Mouse (Mus musculus) CH12.LX (cell line): ENCODE measurements around the gene Parp1. TPM values are rescaled to one million over a fixed set of nuclear protein-coding genes. Genes with fewer than 3 reads are reported as not detected.

Experiments used
- DNase-seq: peaks from one replicate; pipeline ENCODE4 v3.0.0-alpha.2; 2013; ENCODE audit errors: extremely low read depth
- H3K27ac ChIP-seq: 2 replicates; pipeline ENCODE4 v1.5.1; 2012; ENCODE audit warnings: low read depth, mild to moderate bottlenecking, control low read depth, moderate library complexity; ENCODE audit not compliant: insufficient read depth
- H3K27me3 ChIP-seq: replicated peaks from 2 replicates; pipeline ENCODE3; 2012; ENCODE audit warnings: inconsistent platforms
- H3K36me3 ChIP-seq, 2 experiments: replicated peaks in 1 of 2; 2 replicates each; pipeline versions ENCODE3 to v1.6.1; 2012; ENCODE audit warnings: inconsistent platforms in 1 of 2, low read length in 1 of 2, mild to moderate bottlenecking in 1 of 2, mixed read lengths in 1 of 2, moderate library complexity in 1 of 2; ENCODE audit not compliant: control insufficient read depth in 1 of 2, insufficient read depth in 1 of 2
- H3K4me1 ChIP-seq, 2 experiments: 2 replicates each; pipeline ENCODE4 v1.6.1; 2012; ENCODE audit warnings: inconsistent platforms in 1 of 2, moderate library complexity in 1 of 2; ENCODE audit not compliant: insufficient read depth in 2 of 2, control insufficient read depth in 1 of 2
- H3K4me2 ChIP-seq: 2 replicates; pipeline ENCODE4 v1.6.1; 2012; ENCODE audit warnings: low read depth, mild to moderate bottlenecking, control low read depth; ENCODE audit not compliant: poor library complexity, insufficient read depth, severe bottlenecking
- H3K4me3 ChIP-seq, 3 experiments: fragments of 150-350 bp in 1 of 3; sonication (generic) in 1 of 3; replicated peaks in 1 of 3; 2 replicates each; pipeline versions ENCODE3 to v1.5.1; 2011 to 2012; ENCODE audit warnings: low read depth in 2 of 3, low read length in 2 of 3, mild to moderate bottlenecking in 2 of 3, moderate library complexity in 2 of 3, control low read depth in 1 of 3, improper control_type of control experiment in 1 of 3, inconsistent platforms in 1 of 3, mixed read lengths in 1 of 3; ENCODE audit not compliant: poor library complexity in 1 of 3
- H3K79me2 ChIP-seq: replicated peaks from 2 replicates; pipeline ENCODE4 v1.6.1; 2012; ENCODE audit warnings: mild to moderate bottlenecking, moderate library complexity; ENCODE audit not compliant: control insufficient read depth, poor library complexity, insufficient read depth, severe bottlenecking; ENCODE audit errors: extremely low read depth
- H3K9ac ChIP-seq: 2 replicates; pipeline ENCODE4 v1.6.1; 2012; ENCODE audit warnings: low read depth, mild to moderate bottlenecking, control low read depth, moderate library complexity; ENCODE audit not compliant: insufficient read depth
- H3K9me3 ChIP-seq: replicated peaks from 2 replicates; pipeline ENCODE3; 2012; ENCODE audit warnings: low read length, inconsistent platforms, mixed read lengths
- BHLHE40 ChIP-seq: IDR thresholded peaks from 2 replicates; pipeline ENCODE4 v1.6.1; 2011; ENCODE audit warnings: mild to moderate bottlenecking, low read depth, low read length, improper control_type of control experiment
- CHD1 ChIP-seq: IDR thresholded peaks from 2 replicates; pipeline ENCODE4 v1.6.1; 2012; ENCODE audit warnings: low read depth, low read length, improper control_type of control experiment, inconsistent platforms
- EP300 ChIP-seq: IDR thresholded peaks from 2 replicates; pipeline ENCODE4 v1.6.1; 2011; ENCODE audit warnings: low read length, improper control_type of control experiment
- GABPA ChIP-seq: IDR thresholded peaks from 2 replicates; pipeline ENCODE4 v1.6.1; 2012; ENCODE audit warnings: low read depth, low read length, improper control_type of control experiment, inconsistent platforms; ENCODE audit not compliant: insufficient replicate concordance
- IRF4 ChIP-seq: IDR thresholded peaks from 2 replicates; pipeline ENCODE4 v1.6.1; 2014; ENCODE audit warnings: low read depth, mild to moderate bottlenecking, inconsistent platforms, low read length, improper control_type of control experiment
- JUN ChIP-seq: IDR thresholded peaks from 2 replicates; pipeline ENCODE4 v1.6.1; 2011; ENCODE audit warnings: low read depth, mild to moderate bottlenecking, low read length, improper control_type of control experiment, moderate library complexity; ENCODE audit not compliant: insufficient read depth
- JUND ChIP-seq: conservative IDR thresholded peaks from 2 replicates; pipeline ENCODE4 v1.6.1; 2011; ENCODE audit warnings: low read depth, low read length, improper control_type of control experiment
- MAZ ChIP-seq: IDR thresholded peaks from 2 replicates; pipeline ENCODE4 v1.6.1; 2012; ENCODE audit warnings: low read depth, mild to moderate bottlenecking, inconsistent platforms, low read length, improper control_type of control experiment, moderate library complexity
- MEF2A ChIP-seq: IDR thresholded peaks from 2 replicates; pipeline ENCODE4 v1.6.1; 2014; ENCODE audit warnings: low read depth, mild to moderate bottlenecking, inconsistent platforms, low read length, improper control_type of control experiment, borderline replicate concordance
- MXI1 ChIP-seq: IDR thresholded peaks from 2 replicates; pipeline ENCODE4 v1.6.1; 2011; ENCODE audit warnings: mild to moderate bottlenecking, low read depth, low read length, improper control_type of control experiment
- MYC ChIP-seq: IDR thresholded peaks from 2 replicates; pipeline ENCODE4 v1.6.1; 2011; ENCODE audit warnings: low read depth, mild to moderate bottlenecking, improper control_type of control experiment, low read length
- NELFE ChIP-seq: IDR thresholded peaks from 2 replicates; pipeline ENCODE4 v1.6.1; 2011; ENCODE audit warnings: low read depth, low read length, improper control_type of control experiment
- NRF1 ChIP-seq: IDR thresholded peaks from 2 replicates; pipeline ENCODE4 v1.6.1; 2014; ENCODE audit warnings: low read depth, mild to moderate bottlenecking, inconsistent platforms, low read length, improper control_type of control experiment, moderate library complexity
- POLR2A ChIP-seq: IDR thresholded peaks from 2 replicates; pipeline ENCODE4 v1.6.1; 2011; ENCODE audit warnings: low read depth, mild to moderate bottlenecking, improper control_type of control experiment, low read length
- SIN3A ChIP-seq: IDR thresholded peaks from 2 replicates; pipeline ENCODE4 v1.6.1; 2012; ENCODE audit warnings: low read length, improper control_type of control experiment, inconsistent platforms
- SMC3 ChIP-seq: IDR thresholded peaks from 2 replicates; pipeline ENCODE4 v1.6.1; 2011; ENCODE audit warnings: low read depth, low read length, improper control_type of control experiment
- TBP ChIP-seq: conservative IDR thresholded peaks from 2 replicates; pipeline ENCODE4 v1.6.1; 2011; ENCODE audit warnings: low read depth, low read length, improper control_type of control experiment
- TCF12 ChIP-seq: IDR thresholded peaks from 2 replicates; pipeline ENCODE4 v1.6.1; 2014; ENCODE audit warnings: low read depth, mild to moderate bottlenecking, inconsistent platforms, low read length, improper control_type of control experiment
- UBTF ChIP-seq: IDR thresholded peaks from 2 replicates; pipeline ENCODE4 v1.6.1; 2012; ENCODE audit warnings: low read depth, mild to moderate bottlenecking, inconsistent platforms, low read length, improper control_type of control experiment, moderate library complexity
- USF1 ChIP-seq: IDR thresholded peaks from 2 replicates; pipeline ENCODE4 v1.6.1; 2014; ENCODE audit warnings: low read depth, mild to moderate bottlenecking, inconsistent platforms, low read length, improper control_type of control experiment
- ZC3H11A ChIP-seq: IDR thresholded peaks from 2 replicates; pipeline ENCODE4 v1.6.1; 2012; ENCODE audit warnings: low read depth, mild to moderate bottlenecking, inconsistent platforms, low read length, improper control_type of control experiment
- ZNF384 ChIP-seq: IDR thresholded peaks from 2 replicates; pipeline ENCODE4 v1.6.1; 2012; ENCODE audit warnings: low read depth, low read length, improper control_type of control experiment, inconsistent platforms
- dilution Hi-C: fragments of 300-500 bp; cut with MboI; formaldehyde crosslinking; loops from 2 replicates; pipeline ENCODE4 v1.14.3; 2020; ENCODE audit warnings: low sequenced_read_pairs; ENCODE audit not compliant: extremely low pct_unique_long_range_greater_than_20kb, extremely low pct_ligation_motif_present
- in situ Hi-C: fragments of 300-500 bp; cut with MboI; formaldehyde crosslinking; loops from 3 replicates; pipeline ENCODE4 v1.14.3; 2019; ENCODE audit warnings: low sequenced_read_pairs, low pct_ligation_motif_present, low pct_unique_long_range_greater_than_20kb, mixed read lengths
- polyA plus RNA-seq: library from polyadenylated mRNA; unstranded; fragments of >175 nt; gene quantifications from 2 replicates; pipeline ENCODE4 v1.2.1, GENCODE M21; 2012; ENCODE audit warnings: low read depth; ENCODE audit not compliant: insufficient read length
- total RNA-seq, 2 experiments: library from RNA; depleted of rRNA; stranded (reverse); fragments of 300-350 nt in 1 of 2; fragments of >200 nt in 1 of 2; gene quantifications; 2 replicates each; pipeline ENCODE4 v1.2.3; 2012 to 2014

Gene Parp1
- total and polyA plus RNA-seq, 3 experiments, result 310 to 313 (median 310) TPM

- no peaks in the 10 kb centered on the region for H3K27me3 ChIP-seq
- no peak overlapping the region for H3K27ac ChIP-seq
- in situ Hi-C loops, result loop anchor here (5.0 kb wide), 1 partner anchor 54 kb away; no protein-coding TSS in a partner anchor
- H3K4me3 ChIP-seq, result no peak overlapping the region
- no peaks in the 10 kb centered on the region for H3K9me3 ChIP-seq
- peaks cover 19 to 26% of the 10 kb centered on the region in 2 experiments for H3K4me1 ChIP-seq
- dilution Hi-C loops, result no loop called here
- no peaks in the 10 kb centered on the region for H3K36me3 ChIP-seq
- no peak for DNase-seq
- no peaks in the 10 kb centered on the region for H3K79me2 ChIP-seq
- H3K9ac ChIP-seq, result no peak overlapping the region
- no peak for TF ChIP-seq ZC3H11A
- TF ChIP-seq ZNF384, result no peak
- no peak for TF ChIP-seq NRF1
- TF ChIP-seq NELFE, result no peak
- TF ChIP-seq SMC3, result no peak
- no peak for TF ChIP-seq EP300
- no peak for TF ChIP-seq BHLHE40
- TF ChIP-seq TBP, result no peak
- no peak for TF ChIP-seq MYC
- TF ChIP-seq GABPA, result no peak
- no peak overlapping the region for H3K4me2 ChIP-seq
Measured at GRCm38 (mm10) chr1:180561187-180561586, 7.5 kb upstream of the Parp1 start.

- no peak overlapping the region for H3K4me3 ChIP-seq
- no peaks in the 10 kb centered on the region for H3K9me3 ChIP-seq
- H3K79me2 ChIP-seq, result peaks cover 9% of the 10 kb centered on the region
- H3K4me2 ChIP-seq, result no peak overlapping the region
- H3K9ac ChIP-seq, result no peak overlapping the region
- no peak overlapping the region for H3K27ac ChIP-seq
- DNase-seq, result no peak
- dilution Hi-C loops, result no loop called here
- no peaks in the 10 kb centered on the region for H3K27me3 ChIP-seq
- H3K36me3 ChIP-seq, result no peaks in the 10 kb centered on the region
- H3K4me1 ChIP-seq, result peaks cover 16 to 24% of the 10 kb centered on the region in 2 experiments
- TF ChIP-seq JUND, result no peak
- TF ChIP-seq MEF2A, result no peak
- TF ChIP-seq EP300, result no peak
- TF ChIP-seq MAZ, result no peak
- TF ChIP-seq POLR2A, result no peak
- no peak for TF ChIP-seq USF1
- TF ChIP-seq MYC, result no peak
- no peak for TF ChIP-seq IRF4
- no peak for TF ChIP-seq JUN
- no peak for TF ChIP-seq TCF12
- no peak for TF ChIP-seq MXI1
- TF ChIP-seq UBTF, result no peak
- TF ChIP-seq GABPA, result no peak
- TF ChIP-seq CHD1, result no peak
- TF ChIP-seq NELFE, result no peak
- no peak for TF ChIP-seq SIN3A
- TF ChIP-seq, all 38 proteins: peak for 0
- in situ Hi-C loops, result loop anchor here (5.0 kb wide), 1 partner anchor 58 kb away; no protein-coding TSS in a partner anchor
Measured at GRCm38 (mm10) chr1:180564885-180565284, 3.8 kb upstream of the Parp1 start.
